Mouse (Mus musculus) G1E (cell line): ENCODE measurements around the gene Arhgef10l. TPM values are rescaled to one million over a fixed set of nuclear protein-coding genes. Genes with fewer than 3 reads are reported as not detected.

Experiments
- ATAC-seq: 2 replicates; pipeline ENCODE4 v1.8.0; 2016; ENCODE audit warnings: mild to moderate bottlenecking; ENCODE audit not compliant: insufficient number of reproducible peaks, poor library complexity, low FRiP score, severe bottlenecking; ENCODE audit errors: extremely low read depth
- DNase-seq: peaks from one replicate; pipeline ENCODE4 v3.0.0; 2012; ENCODE audit warnings: low spot score
- H3K27me3 ChIP-seq: 2 replicates; pipeline ENCODE4 v1.6.1; 2012; ENCODE audit warnings: mild to moderate bottlenecking, low read length, inconsistent platforms; ENCODE audit not compliant: insufficient read depth
- H3K36me3 ChIP-seq: replicated peaks from 2 replicates; pipeline ENCODE3; 2012; ENCODE audit warnings: mild to moderate bottlenecking, inconsistent platforms
- H3K4me1 ChIP-seq: 2 replicates; pipeline ENCODE4 v1.6.1; 2012; ENCODE audit warnings: low read depth, low read length, inconsistent platforms, mixed read lengths; ENCODE audit not compliant: insufficient read depth
- H3K4me3 ChIP-seq: 2 replicates; pipeline ENCODE4 v1.5.1; 2012; ENCODE audit warnings: low read depth, mild to moderate bottlenecking, inconsistent platforms, low read length, moderate library complexity, mixed read lengths
- H3K9me3 ChIP-seq: replicated peaks from 2 replicates; pipeline ENCODE4 v1.6.1; 2012; ENCODE audit warnings: inconsistent platforms
- CTCF ChIP-seq: IDR thresholded peaks from 2 replicates; pipeline ENCODE4 v1.5.1; 2012; ENCODE audit warnings: low read depth, low read length, inconsistent platforms, mixed read lengths
- GATA1 ChIP-seq: IDR thresholded peaks from 2 replicates; pipeline ENCODE4 v1.6.1; 2012; ENCODE audit warnings: borderline replicate concordance, low read length, inconsistent platforms, mixed read lengths
- GATA2 ChIP-seq: IDR thresholded peaks from 2 replicates; pipeline ENCODE4 v1.6.1; 2012; ENCODE audit warnings: low read depth, low read length, inconsistent platforms, borderline replicate concordance
- POLR2AphosphoS5 ChIP-seq: IDR thresholded peaks from 2 replicates; pipeline ENCODE4 v1.6.1; 2012; ENCODE audit warnings: low read depth, low read length, inconsistent platforms; ENCODE audit not compliant: insufficient replicate concordance
- TAL1 ChIP-seq: conservative IDR thresholded peaks from 2 replicates; pipeline ENCODE4 v1.6.1; 2012; ENCODE audit warnings: low read depth, low read length, inconsistent platforms, mixed read lengths
- polyA plus RNA-seq: library from polyadenylated mRNA; stranded (reverse); fragments of >175 nt; gene quantifications from 2 replicates; pipeline ENCODE4 v1.2.3, GENCODE M21; 2012
- total RNA-seq, 2 experiments: library from RNA; stranded (forward) in 1 of 2; stranded (reverse) in 1 of 2; fragments of 200-1000 nt in 1 of 2; fragments of >200 nt in 1 of 2; fragmentation: Nextera tagmentation in 1 of 2; gene quantifications; 2 replicates each; pipeline ENCODE4 v1.2.3; 2014 to 2017

Arhgef10l gene
- total and polyA plus RNA-seq, 3 experiments: 24.7 to 32.6 (median 25.0) TPM

GRCm38 (mm10) chr4:140695146-140695545 is 29.3 kb upstream of the Arhgef10l start:
- TF ChIP-seq CTCF (no peak), GATA1 (no peak), POLR2AphosphoS5 (no peak), TAL1 (no peak), GATA2 (no peak)
- H3K27me3 ChIP-seq: no peaks in the 10 kb centered on the region
- H3K4me1 ChIP-seq: peaks cover 67% of the 10 kb centered on the region
- no peaks in the 10 kb centered on the region for H3K9me3 ChIP-seq
- ATAC-seq (no peak), DNase-seq (no peak)
- no peak overlapping the region; the same call in 1 of the 2 replicates for H3K4me3 ChIP-seq
- no peaks in the 10 kb centered on the region for H3K36me3 ChIP-seq

DNA sequence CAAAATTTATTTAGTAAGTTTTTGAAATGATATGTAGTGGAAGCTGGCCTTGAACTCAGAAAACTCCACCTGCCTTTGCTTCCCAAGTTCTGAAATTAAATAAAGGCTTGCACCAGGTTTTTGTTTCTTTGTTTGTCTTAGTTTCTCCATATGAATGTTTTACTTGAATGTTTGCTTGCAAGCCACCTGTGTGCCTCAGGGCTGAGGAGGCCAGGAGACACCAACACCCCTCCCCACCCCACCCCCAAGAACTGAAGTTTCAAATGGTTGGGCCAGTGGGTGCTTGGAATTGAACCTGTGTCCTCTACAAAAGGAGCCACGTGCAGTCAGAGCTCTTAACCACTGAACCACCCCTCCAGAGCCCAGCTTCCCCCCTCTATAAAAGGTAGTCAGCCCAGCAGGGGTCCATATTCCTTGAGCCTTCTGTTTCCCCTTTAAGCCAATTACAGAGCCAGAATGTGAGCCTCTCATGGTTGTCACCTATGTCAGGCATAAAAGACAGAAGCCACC is 28.8 kb upstream of the Arhgef10l start:
- DNase-seq (no peak), ATAC-seq (no peak)
- H3K36me3 ChIP-seq: no peaks in the 10 kb centered on the region
- H3K4me1 ChIP-seq: peaks cover 71% of the 10 kb centered on the region
- no peaks in the 10 kb centered on the region for H3K9me3 ChIP-seq
- H3K4me3 ChIP-seq: no peak overlapping the region; the same call in 1 of the 2 replicates
- TF ChIP-seq GATA2 (no peak), CTCF (no peak), GATA1 (no peak), POLR2AphosphoS5 (no peak), TAL1 (no peak)
- H3K27me3 ChIP-seq: no peaks in the 10 kb centered on the region

DNA sequence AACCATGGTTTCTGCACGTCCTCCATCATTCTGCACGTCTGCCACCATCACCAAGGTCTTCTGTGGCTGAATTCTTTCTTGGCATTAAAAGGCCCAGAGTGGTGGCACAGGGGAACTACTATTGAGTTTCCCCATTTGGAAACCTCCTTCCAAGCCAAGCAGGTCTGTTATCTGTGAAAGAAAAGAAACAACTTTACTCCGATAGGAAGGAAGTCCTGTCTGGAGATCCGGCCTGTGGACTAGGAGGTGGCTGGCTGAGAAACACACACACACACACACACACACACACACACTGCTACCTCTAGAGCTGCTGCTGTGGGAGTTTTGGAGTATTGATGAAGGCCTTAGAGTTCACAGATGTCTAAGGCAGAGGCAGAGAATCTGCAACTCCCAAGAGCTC is 27.7 kb upstream of the Arhgef10l start:
- Histone ChIP-seq H3K4me3 (no peak overlapping the region), H3K4me1 (peaks cover 71% of the 10 kb centered on the region), H3K27me3 (no peaks in the 10 kb centered on the region), H3K9me3 (no peaks in the 10 kb centered on the region), H3K36me3 (no peaks in the 10 kb centered on the region)
- no peak for TF ChIP-seq POLR2AphosphoS5
- no peak for TF ChIP-seq GATA1
- TF ChIP-seq TAL1: no peak
- no peak for TF ChIP-seq CTCF
- TF ChIP-seq GATA2: no peak
- no peak for ATAC-seq
- no peak for DNase-seq

GRCm38 (mm10) chr4:140691481-140691880 is 25.7 kb upstream of the Arhgef10l start:
- Histone ChIP-seq H3K27me3 (no peaks in the 10 kb centered on the region), H3K4me3 (no peak overlapping the region), H3K36me3 (no peaks in the 10 kb centered on the region), H3K9me3 (no peaks in the 10 kb centered on the region), H3K4me1 (peaks cover 72% of the 10 kb centered on the region)
- TF ChIP-seq GATA2: no peak
- no peak for TF ChIP-seq POLR2AphosphoS5
- no peak for TF ChIP-seq CTCF
- TF ChIP-seq GATA1: no peak
- no peak for TF ChIP-seq TAL1
- DNase-seq: no peak
- ATAC-seq: no peak

- Histone ChIP-seq H3K9me3 (no peaks in the 10 kb centered on the region), H3K27me3 (no peaks in the 10 kb centered on the region), H3K4me1 (peaks cover 70% of the 10 kb centered on the region), H3K4me3 (peak overlapping the region; percentile 27; the same call in 1 of the 2 replicates), H3K36me3 (no peaks in the 10 kb centered on the region)
- DNase-seq (no peak), ATAC-seq (peak; percentile 36; the same call in 1 of the 2 replicates)
- TF ChIP-seq TAL1 (no peak), POLR2AphosphoS5 (no peak), GATA2 (no peak), CTCF (no peak), GATA1 (no peak)
Observed at GRCm38 (mm10) chr4:140689873-140690655, 24.3 kb upstream of the Arhgef10l start.

- ATAC-seq: no peak
- no peak for TF ChIP-seq GATA2
- TF ChIP-seq POLR2AphosphoS5: no peak
- TF ChIP-seq GATA1: no peak
- TF ChIP-seq CTCF: no peak
- TF ChIP-seq TAL1: no peak
- peaks cover 76% of the 10 kb centered on the region for H3K4me1 ChIP-seq
- H3K9me3 ChIP-seq: no peaks in the 10 kb centered on the region
- no peaks in the 10 kb centered on the region for H3K27me3 ChIP-seq
- no peak overlapping the region for H3K4me3 ChIP-seq
- DNase-seq: no peak
- no peaks in the 10 kb centered on the region for H3K36me3 ChIP-seq
Observed at GRCm38 (mm10) chr4:140688826-140689425, 23.1 kb upstream of the Arhgef10l start.
